Mouse (Mus musculus): Measurements from ENCODE around the gene Kif7. TPM values are rescaled to one million over a fixed set of nuclear protein-coding genes. Genes with fewer than 3 reads are reported as not detected.

Kif7 gene
- total RNA-seq, 4 experiments from 2014 or later, result 0.27 to 0.52 (median 0.38) TPM

Other genes starting within 250 kb of the Kif7 start
- gene Polg, start 249.4 kb downstream of the Kif7 start, total RNA-seq (2022), result 10 to 100 TPM; 26.0 to 43.5 (median 38.1) TPM
- gene Rhcg, start 98.1 kb downstream of the Kif7 start, total RNA-seq (2022), result under 1 TPM in 1 of 4 experiments, not detected in 3; 0.15 TPM
- not detected for gene Ticrr, start 55.5 kb downstream of the Kif7 start, total RNA-seq (2022)
- gene Plin1, start 17.2 kb upstream of the Kif7 start, total RNA-seq (2022), result 10 to 100 TPM in 2 of 4 experiments, 1 to 10 TPM in 2; 1.7 to 34.7 (median 15.1) TPM
- gene Pex11a, start 27.4 kb upstream of the Kif7 start, total RNA-seq (2022), result 10 to 100 TPM; 12.3 to 17.2 (median 12.7) TPM
- under 1 TPM in 2 of 4 experiments, not detected in 2; 0.11 to 0.13 TPM for gene Wdr93, start 27.4 kb upstream of the Kif7 start, total RNA-seq (2022)
- gene Mesp1, start 78.1 kb upstream of the Kif7 start, total RNA-seq (2022), result not detected
- not detected for gene Mesp2, start 95.0 kb upstream of the Kif7 start, total RNA-seq (2022)
- gene Anpep, start 145.3 kb upstream of the Kif7 start, total RNA-seq (2022), result 1 to 10 TPM; 2.8 to 5.8 (median 3.5) TPM
- 10 to 100 TPM; 18.5 to 21.0 (median 20.0) TPM for gene Ap3s2, start 204.9 kb upstream of the Kif7 start, total RNA-seq (2022)
- gene Arpin, start 219.6 kb upstream of the Kif7 start, total RNA-seq (2022), result 1 to 10 TPM; 2.0 to 3.4 (median 2.7) TPM

Measured in gastrocnemius, adult 8-10 months (tissue).